Mouse (Mus musculus) left cerebral cortex, postnatal 4 days (tissue): Measurements from ENCODE around the gene Tardbp. TPM values are rescaled to one million over a fixed set of nuclear protein-coding genes. Genes with fewer than 3 reads are reported as not detected.

Experiments
- DNase-seq: peaks from one replicate; pipeline ENCODE4 v3.0.0-alpha.2; 2022
- intact Hi-C: fragments of 180-260 bp; cut with DNase I; formaldehyde crosslinking; loops from one replicate; pipeline ENCODE4 v1.15.1; 2025
- total RNA-seq, 2 experiments: library from RNA; stranded (reverse); gene quantifications; 2 replicates each; pipeline ENCODE4 v1.2.3; 2021

Tardbp gene
- total RNA-seq, 2 experiments from 2014 or later = 263 to 324 TPM

DNA sequence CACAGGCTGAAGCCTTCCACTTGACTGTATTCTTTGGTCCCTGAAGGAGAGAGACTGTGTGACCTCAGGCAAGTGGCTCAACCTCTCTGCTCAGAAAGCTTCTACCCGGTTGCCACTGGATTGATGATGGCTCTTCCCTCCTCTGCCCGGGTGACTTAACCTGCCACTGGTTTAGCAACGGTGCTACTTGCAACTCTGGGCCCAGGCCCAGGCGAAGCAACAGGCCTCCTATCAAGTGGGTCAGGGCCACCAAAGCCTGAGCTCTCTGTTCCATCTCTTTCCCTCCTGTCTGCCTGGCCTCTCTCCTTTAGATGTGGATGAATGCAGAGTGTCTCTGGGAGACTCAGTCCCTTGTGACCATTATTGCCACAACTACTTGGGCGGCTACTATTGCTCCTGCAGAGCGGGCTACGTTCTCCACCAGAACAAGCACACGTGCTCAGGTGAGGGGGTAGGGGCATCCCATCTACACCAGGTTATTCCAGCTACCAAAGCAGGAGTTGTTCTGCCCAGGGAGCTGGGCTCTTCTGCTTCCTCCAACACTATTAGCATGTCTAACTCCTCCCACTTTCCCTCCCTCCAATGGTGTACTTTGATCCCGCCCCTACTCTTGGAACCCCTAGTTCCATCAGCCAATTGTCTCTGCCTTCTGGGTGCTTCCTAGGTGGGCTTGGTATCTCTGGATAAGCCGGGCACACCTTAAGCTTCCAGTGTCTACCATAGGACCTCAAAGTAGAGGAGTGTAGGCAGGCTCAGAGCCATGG is 23.3 kb downstream of the Tardbp start:
- no peak for DNase-seq
- intact Hi-C loops = no loop called here

DNA sequence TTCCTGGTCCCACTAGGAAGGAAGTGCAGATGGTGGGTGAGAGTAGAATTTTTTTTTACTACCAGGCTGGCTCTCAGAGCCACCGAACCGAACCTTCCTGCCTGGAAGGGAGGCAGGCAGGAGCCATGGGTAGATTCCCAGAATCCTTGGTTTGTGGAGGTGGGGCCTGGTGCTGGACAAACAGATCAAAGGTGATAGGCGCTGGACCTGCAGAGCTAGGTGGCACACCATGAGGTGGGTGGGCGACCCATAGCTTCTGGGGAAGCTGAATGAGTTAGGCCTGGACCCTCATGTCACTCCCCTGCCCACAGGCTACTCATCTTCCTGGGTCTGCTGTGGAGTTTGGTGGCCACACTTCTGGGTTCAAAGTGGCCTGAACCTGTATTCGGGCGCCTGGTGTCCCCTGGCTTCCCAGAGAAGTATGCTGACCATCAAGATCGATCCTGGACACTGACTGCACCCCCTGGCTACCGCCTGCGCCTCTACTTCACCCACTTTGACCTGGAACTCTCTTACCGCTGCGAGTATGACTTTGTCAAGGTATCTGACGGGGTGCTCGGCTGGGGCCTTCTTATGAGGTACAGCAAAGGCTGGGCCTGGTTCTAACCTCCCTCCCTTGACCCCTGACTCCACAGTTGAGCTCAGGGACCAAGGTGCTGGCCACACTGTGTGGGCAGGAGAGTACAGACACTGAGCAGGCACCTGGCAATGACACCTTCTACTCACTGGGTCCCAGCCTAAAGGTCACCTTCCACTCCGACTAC is 24.3 kb downstream of the Tardbp start, which contains the start of gene Masp2:
Masp2 (plus strand) TSS at position 198 of the 764 bp plus-strand sequence.
- intact Hi-C loops = no loop called here
- DNase-seq = no peak

DNA sequence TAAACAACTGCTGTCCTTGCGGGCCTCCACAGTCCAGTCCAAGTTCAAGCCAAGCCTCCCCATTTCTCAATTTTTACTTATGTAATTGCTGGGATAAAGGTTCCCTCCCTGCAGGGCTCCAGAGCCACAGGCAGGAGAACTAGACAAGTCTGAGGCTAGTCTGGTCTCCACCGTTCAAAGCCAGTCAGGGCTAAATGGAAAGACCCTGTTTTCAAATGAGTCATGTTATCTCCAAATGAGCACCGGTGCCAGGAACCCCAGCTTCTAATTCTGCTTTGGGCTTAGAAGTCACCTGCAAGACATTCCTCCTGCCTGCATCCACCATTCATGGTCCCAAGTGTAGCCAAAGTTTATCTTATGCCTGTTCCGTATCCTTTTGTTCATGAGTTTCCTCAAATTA is 24.9 kb downstream of the Tardbp start:
- intact Hi-C loops = no loop called here
- no peak for DNase-seq

DNA sequence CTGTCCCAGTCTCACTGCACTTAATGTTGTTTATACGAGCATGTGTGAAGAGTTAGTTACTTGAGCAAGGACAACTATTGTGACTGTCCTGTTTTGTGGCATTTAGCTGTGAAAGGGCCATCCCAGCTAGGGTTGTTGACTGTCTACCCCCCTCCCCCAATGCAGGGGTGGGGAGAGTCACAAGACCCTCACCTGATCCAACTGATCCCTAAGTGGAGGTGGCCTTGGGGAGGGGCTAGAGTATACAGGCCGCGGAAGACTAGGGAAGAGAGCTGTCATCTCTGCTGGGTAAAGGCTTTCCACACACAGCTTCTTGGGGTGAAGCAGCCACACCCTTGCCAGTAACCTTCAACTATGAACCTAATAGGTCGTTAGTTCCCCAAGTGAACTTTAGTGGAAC is 26.5 kb downstream of the Tardbp start:
- intact Hi-C loops = no loop called here
- no peak for DNase-seq

DNA sequence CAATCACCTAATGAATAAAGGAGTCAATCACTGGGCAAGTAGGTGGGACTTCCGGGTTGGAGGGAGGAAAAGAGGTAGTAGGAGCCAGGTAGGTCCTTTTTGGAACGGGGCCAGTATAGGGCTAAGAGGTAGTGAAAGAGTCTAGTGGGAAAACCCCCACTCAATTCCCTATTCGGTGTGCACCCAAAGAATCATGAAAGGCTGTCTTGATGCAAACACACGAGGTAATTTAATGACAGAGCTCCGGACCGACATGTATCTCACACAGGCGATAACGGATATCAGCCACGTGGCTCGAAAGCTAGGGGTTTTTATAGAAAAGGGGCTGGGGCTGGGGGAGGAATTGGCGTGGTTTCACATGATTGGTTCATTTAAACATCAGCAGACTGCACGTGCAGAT is 28.0 kb downstream of the Tardbp start:
- intact Hi-C loops = no loop called here
- no peak for DNase-seq

DNA sequence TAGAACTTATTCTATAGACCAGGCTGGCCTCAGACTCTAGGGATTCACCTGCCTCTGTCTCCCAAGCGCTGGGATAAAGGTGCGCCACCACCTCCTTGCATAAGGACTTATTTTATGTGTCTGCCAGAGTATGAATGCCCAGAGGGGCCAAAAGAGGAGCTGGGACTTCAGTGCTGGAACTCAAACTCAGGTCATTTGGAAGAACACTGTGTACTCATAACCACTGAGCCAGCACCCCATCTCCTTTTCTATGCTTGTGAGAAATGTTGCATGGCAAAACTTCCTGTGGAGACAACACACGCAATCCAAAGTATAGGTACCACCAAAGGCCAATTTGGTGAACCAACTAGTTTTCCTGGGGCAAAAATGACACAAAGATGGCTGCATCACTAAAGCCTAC is 30.1 kb downstream of the Tardbp start:
- no peak for DNase-seq
- intact Hi-C loops = no loop called here

DNA sequence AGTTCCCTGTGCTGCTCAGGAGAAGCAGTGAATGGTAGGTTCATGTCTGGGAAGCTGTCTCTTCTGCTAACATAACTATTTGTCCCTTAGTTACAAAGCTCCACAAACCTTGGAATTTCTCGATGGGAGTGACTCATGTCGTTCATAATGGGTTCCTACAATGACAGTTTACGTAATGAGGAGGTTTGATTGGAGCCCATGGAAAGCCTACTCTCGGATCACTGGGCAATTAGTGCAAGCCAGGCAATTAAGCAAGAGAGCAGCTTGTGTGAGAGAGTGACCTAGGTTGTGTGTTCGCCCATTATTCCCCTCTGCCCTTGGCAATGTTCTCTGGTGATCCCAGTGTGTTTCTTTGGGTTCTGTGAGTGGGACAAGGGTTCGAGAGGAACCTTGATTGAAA is 30.9 kb downstream of the Tardbp start:
- intact Hi-C loops = no loop called here
- no peak for DNase-seq

DNA sequence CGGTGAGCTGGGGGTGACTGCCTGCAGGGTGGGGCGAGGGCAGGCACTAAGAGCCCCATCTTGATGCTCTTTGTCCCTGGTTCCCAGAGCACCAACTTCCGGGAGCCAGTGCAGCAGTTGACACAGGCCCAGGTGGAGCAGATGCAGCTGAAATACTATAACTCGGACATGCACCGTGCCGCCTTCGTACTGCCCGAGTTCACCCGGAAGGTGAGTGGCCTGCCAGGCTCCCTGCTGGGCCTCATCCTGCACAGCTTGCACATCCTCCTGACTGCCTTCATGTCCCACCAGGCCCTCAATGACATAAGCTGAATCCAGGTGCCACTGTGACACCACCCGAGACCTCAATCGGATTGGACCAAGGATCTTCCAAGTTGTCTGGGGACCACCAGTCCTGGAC is 32.8 kb downstream of the Tardbp start:
- intact Hi-C loops = no loop called here

DNA sequence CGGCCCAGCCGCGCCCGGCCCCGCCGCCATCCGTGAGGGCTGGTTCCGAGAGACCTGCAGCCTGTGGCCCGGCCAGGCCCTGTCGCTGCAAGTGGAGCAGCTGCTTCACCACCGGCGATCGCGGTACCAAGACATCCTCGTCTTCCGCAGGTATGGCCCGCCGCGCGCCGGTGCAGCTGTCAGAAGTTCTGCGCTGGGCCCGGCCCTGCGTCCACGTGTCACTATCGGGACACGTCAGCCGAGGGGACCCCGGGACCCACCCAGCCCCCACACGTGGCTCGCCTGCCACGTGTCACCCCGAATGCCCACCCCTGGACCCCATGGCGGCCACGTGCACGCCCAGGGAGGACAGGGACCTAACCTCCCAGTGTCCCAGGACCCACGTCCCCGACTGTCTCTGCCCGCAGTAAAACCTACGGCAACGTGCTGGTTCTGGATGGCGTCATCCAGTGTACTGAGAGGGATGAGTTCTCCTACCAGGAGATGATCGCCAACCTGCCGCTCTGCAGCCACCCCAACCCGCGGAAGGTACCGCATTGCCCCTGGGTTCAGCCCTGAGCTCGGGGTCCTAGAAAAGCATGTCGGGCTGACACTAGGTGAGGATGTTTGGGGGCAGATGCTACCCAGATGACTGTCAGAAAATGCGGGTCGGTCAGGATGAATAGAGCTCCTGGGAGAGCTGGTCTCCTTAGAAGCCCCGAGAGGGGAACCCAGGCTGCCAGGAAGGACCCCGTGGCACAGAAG is 35.0 kb downstream of the Tardbp start:
- intact Hi-C loops = no loop called here
- peak; percentile 46 for DNase-seq

More for the DNA sequence above, 32.8 kb downstream of the Tardbp start:
- peak; percentile 22 for DNase-seq

DNA sequence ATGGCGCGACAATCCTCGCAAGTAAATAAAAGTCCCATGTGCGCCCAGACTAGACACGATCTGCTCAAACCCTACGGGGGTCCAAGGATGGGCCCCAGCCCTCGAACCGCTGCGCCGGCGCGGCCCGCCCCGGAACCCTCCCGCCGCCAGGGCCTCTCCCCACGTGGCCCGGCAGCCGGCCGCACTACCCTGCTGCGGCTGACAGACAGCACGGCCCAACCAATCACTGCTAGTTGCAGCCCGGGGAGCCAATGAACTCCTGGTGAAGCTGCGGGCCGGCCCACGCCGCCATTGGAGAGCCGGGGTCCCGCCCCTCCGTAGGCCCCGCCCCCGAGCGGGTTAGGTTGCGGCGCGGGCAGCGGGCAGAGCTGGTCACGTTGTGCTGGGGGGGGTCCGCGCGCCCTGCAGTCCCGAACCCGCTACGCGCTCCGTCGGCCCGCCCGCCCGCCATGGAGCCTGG is 35.6 kb downstream of the Tardbp start, which contains the start of gene Srm:
Srm (plus strand) TSS at position 333 of the 460 bp plus-strand sequence.
- DNase-seq = peak; percentile 98
- intact Hi-C loops = no loop called here

DNA sequence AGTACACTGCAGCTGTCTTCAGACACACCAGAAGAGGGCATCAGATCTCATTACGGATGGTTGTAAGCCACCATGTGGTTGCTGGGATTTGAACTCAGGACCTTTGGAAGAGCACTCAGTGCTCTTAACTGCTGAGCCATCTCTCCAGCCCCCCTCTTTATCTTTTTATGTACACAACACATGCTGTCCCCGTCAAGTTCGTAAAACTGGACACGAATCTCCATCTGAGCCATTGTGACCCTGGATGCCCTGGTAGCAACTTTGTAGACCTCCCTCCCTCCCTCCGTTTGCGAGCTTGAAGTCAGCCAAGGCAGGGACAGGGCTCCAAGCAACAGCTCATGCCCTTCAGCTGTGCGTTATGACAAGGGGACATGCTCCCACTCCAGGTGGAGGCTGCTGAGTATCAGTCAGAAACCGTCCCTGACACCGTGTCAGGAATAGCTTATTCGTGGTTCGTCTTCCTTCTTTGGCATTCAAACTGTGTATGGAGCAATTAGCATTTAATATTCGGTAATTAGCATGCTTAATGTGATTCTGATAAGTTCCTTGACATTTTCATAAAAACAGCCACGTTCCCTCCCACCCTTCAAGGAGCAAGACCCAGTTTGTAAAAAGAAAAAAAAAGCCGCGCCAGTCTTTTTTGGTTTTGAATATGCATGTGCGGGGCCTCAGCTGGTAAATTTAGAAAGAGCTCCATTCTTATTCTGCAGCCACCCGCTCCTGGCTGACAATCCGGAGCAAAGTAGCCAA is 36.2 kb downstream of the Tardbp start:
- intact Hi-C loops = no loop called here
- peak; percentile 23 for DNase-seq

DNA sequence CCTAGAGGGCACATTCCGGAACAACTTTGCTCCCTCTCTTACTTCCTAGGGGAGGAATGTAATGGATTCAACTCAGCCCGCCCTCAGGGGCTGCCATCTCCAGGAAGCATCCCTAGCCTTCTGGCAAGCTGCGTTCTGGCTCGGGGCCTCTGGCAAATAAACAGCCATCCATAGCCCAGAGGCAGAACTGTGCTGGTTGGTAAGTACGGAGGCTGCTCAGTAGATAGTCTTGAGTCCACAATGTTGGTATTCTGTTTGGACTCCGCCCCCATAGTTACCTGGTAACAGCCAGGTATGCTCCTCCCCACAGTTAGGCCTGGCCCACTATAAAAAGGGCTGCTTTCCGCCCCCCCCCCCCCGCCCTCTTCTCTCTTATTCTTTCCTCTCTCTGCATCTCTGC is 37.3 kb downstream of the Tardbp start:
- intact Hi-C loops = no loop called here
- DNase-seq = peak; percentile 47

DNA sequence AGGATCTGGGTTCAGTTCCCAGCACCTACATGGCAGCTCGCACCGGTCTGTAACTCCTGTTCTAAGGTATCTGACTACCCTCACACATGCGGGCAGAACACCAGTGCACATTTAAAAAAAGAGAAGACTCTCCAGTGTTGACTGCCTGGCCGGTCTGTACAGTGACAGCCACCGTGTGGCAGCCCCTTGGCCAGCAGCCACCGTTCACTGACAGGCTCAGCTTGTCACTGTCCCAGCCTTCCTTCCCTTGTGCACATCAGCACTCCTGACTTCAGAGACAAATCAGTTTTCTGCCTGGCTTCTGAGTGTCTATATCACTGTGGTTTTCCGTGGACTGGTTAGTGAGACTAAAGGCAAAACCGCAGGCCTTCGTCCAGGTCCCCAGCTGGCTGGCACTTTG is 38.0 kb downstream of the Tardbp start:
- peak; percentile 67 for DNase-seq

DNA sequence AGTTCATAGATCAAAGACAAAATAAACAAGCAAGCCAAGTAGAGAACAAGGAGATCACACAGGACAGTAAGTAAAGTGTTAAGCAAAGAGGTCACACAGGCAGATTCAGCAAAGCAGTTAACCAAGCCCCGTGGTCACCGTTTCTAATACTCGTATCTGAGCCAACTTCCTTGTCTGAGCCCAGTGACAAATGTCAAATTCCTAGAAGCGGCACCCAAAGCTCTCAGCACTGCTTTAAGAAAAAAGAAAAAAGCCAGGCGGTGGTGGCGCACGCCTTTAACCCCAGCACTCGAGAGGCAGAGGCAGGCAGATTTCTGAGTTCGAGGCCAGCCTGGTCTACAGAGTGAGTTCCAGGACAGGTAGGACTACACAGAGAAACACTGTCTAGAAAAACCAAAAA is 40.2 kb downstream of the Tardbp start:
- intact Hi-C loops = no loop called here
- DNase-seq = no peak

More for the DNA sequence above, 38.0 kb downstream of the Tardbp start:
- intact Hi-C loops = no loop called here

DNA sequence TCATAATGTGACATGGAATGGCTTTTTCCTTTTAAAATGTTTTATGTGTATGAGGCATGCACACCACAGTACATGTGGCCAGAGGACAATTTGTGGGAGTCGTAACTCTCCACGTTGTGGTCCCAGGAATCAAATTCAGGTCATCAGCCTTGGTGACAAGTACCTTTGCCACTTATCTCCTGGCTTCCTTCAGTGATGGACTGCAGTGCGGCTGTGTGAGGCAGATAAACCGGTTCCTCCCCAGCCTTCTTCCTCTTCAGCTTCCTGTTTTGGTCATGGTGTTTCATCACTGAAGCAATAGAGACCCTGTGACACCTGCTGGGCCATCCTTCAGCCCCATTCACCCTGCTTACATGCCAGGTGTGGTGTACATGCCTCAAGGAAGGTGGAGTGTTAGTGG is 43.6 kb downstream of the Tardbp start:
- no peak for DNase-seq
- intact Hi-C loops = no loop called here

DNA sequence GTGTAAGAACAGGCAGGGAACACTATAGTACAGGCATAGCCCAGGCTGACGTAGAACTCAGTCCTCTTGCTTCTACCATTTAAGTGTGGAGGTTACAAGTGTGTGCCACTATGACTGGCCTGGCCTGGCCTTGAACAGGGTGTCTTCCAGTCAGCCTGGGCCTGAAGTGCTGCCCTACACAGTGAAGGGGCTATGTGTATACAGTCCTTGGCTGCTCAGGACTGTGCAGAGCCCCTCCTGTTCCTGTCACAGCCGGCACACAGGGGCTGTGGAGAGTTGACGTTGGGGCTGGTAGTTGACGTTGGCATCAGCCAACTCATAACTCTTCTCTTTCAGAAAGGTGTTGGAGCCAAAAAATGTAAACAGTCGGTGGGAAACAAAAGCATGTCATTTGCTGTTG is 45.4 kb downstream of the Tardbp start:
- intact Hi-C loops = no loop called here
- no peak for DNase-seq

DNA sequence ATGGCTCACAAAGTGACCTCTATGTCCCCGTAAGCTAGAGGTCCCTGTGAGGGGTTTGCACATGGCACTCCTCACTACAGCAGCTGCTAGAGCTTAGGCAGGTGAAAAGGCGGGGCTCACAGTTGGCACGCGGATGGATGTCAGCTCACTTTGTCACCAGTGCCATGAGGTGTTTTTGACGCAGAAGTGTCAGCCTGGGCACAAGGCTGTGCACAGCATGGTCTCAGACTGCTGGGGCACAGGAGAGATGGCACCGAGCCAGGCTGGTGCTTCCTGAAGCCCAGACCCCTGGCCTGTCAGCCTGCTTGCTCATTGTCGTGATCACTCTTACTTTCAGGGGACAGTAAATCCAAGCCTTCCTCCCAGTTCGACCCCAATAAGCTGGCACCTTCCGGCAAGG is 46.1 kb downstream of the Tardbp start:
- intact Hi-C loops = no loop called here
- peak; percentile 69 for DNase-seq

DNA sequence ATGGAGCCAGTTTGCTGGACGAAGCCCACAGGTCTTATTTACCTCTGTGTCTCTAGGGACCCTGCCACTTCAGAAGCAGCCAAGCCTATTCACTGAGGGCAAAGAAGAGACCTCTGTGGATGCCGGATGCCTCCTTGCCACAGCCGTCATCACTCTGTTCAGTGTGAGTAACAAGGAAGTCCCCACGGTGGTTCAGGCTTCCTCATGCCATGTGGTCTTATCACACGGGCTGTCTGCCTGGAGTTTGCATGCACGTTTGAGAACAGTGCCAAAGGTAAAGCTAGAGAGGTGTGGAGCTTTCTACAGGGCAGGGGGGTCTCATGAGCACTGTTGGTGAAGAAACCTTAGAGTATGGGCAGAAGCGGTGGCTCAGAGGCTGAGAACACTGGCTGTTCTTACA is 53.6 kb downstream of the Tardbp start:
- intact Hi-C loops = no loop called here
- DNase-seq = no peak

DNA sequence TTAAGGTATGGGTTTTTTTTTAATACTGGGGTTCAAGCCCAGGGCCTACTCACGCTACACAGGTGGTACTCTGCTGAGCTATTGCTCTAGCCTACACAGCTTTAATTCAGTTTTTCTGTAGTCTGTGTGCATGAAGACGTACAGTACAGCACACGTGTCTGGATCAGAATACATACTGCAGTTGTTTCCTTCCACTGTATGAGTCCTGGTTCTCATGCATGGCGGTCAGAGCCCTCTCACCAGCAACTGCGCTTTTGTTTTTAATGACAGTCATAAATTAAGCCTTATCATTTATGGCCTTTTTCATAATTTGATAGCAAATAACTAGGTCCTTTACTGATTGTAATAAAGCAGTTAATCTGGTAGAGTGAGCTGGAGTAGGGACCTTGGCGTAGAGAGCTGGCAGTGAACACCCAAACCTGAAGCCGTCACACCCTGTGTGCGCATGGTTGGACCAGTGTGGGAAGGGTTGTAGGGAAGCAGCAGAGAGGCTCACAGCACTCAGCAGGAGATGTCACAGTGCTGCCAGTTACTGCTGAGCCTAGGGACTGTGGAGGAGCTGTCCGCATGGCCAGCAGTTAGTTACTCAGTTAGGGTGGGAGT is 56.0 kb downstream of the Tardbp start:
- intact Hi-C loops = no loop called here
- DNase-seq = no peak

DNA sequence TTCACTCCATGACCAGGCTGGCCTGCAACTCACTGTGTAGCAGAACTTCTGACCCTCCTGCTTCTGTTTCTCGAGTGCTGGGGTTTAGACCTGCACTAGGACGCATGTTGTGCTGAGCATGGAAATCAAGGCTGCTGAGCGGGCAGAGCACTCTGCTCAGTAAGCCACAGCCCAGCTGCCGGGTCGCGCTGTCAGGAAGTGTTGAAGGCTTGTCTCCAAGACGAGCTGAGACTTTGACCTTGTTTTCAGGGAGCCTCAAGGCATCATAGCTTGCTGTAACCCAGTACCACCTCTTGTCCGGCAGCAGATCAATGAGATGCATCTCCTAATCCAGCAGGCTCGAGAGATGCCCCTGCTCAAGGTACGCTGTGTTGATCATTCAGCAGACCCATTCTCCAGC is 56.7 kb downstream of the Tardbp start:
- DNase-seq = no peak
- intact Hi-C loops = no loop called here
